Mouse (Mus musculus): ENCODE measurements around the gene Gpbp1l1. TPM values are rescaled to one million over a fixed set of nuclear protein-coding genes. Genes with fewer than 3 reads are reported as not detected.

The Gpbp1l1 gene
- polyA plus RNA-seq, 1 experiment from 2014 or later = 25.3 TPM

- peak; percentile 94 for ATAC-seq
- Histone ChIP-seq H3K4me3 (peak overlapping the region; percentile 52), H3K27ac (peak overlapping the region; percentile 46), H3K9ac (peak overlapping the region; percentile 70), H3K4me2 (peak overlapping the region; percentile 69), H3K36me3 (ENCODE audit: poor library complexity, severe bottlenecking) (peaks cover 57% of the 10 kb centered on the region), H3K27me3 (no peaks in the 10 kb centered on the region), H3K4me1 (peaks cover 19% of the 10 kb centered on the region), H3K9me3 (replicated peaks) (no peaks in the 10 kb centered on the region)
- under 1% methylated on average over 50 of the region's 50 CpGs for WGBS
Observed at GRCm38 (mm10) chr4:116596978-116597881, 39.8 kb downstream of the Gpbp1l1 start.

- no peak overlapping the region for H3K27ac ChIP-seq
- ATAC-seq = no peak
- no peaks in the 10 kb centered on the region for H3K27me3 ChIP-seq
- H3K36me3 ChIP-seq (ENCODE audit: poor library complexity, severe bottlenecking) = peaks cover 78% of the 10 kb centered on the region
- H3K4me1 ChIP-seq = no peaks in the 10 kb centered on the region
- H3K9ac ChIP-seq = no peak overlapping the region
- WGBS = 91% methylated on average over 2 of the region's 2 CpGs
- no peak overlapping the region for H3K4me2 ChIP-seq
- H3K9me3 ChIP-seq (replicated peaks) = no peaks in the 10 kb centered on the region
- H3K4me3 ChIP-seq = no peak overlapping the region
Observed at GRCm38 (mm10) chr4:116612621-116613020, 55.2 kb downstream of the Gpbp1l1 start.

DNA sequence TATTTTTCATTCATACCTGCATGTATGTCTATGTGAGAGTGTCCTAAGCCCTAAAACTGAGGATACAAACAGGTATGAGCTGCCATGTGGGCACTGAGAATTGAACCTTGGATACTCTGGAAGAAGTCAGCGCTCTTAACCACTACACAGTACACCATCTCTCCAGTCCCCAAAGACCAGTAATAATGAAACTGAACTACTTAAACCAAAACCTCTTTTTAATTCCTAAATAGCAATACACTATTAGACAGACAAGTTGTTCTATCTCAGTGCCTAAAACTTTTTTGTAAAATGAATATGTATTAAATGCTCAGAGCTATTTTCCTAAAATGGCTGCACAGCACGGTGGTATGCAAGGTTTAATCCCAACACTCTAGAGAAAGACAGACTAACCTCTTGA is 57.8 kb downstream of the Gpbp1l1 start:
- Histone ChIP-seq H3K27ac (no peak overlapping the region), H3K9me3 (replicated peaks) (no peaks in the 10 kb centered on the region), H3K9ac (no peak overlapping the region), H3K4me3 (no peak overlapping the region), H3K36me3 (ENCODE audit: poor library complexity, severe bottlenecking) (peaks cover 79% of the 10 kb centered on the region), H3K4me1 (no peaks in the 10 kb centered on the region), H3K4me2 (no peak overlapping the region), H3K27me3 (no peaks in the 10 kb centered on the region)
- WGBS = 95% methylated on average over 2 of the region's 2 CpGs
- no peak for ATAC-seq

DNA sequence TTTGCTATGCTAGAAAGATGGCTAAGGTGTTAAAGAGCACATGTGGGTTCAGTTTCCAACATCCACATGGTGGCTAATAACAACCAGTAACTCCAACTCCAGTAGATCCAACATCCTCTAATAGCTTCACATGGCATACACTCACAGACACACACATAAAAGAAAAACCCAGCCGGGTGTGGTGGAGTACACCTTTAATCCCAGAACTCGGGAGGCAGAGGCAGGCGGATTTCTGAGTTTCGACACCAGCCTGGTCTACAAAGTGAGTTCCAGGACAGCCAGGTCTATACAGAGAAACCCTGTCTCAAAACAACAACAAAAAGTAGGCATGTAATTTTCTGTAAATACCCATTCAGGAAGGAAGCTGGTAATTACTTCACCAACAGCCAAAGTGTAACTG is 67.4 kb downstream of the Gpbp1l1 start:
- H3K4me3 ChIP-seq = peak overlapping the region; percentile 99; the same call in 1 of the 2 replicates

DNA sequence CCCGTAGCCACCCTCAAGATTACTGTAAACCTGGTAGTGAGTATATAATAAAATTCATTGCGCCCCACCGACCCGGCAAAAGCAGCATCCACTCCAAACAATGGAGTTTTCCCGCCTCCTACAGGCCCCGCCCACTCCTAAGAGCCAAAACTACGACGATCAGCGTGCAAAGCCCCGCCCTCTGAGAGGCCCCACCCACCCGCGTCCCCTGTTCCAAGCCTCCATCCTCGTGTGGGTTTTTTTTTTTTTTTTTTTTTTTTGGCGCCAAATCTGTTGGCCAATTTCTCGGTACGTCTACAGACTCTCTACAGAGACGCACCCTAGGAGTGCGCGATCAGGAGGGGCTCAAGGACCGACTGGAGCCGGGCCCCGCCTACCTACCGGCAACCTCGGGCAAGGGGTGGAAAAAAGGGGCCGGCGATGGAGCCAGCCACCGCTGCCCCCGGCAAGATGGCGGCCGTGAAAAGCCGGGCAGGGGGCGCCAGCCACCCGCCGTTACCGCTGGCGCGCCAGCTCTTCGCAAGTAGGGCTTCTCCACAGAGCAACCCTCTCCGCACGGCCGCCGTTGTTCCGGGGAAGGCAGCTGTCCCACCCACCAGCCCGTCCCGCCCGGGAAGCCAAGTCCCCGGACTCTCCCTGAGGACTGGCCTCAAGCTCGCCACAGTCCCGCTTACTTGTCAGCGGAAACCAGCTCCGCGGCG is 69.3 kb downstream of the Gpbp1l1 start:
- peak overlapping the region; percentile 93 for H3K9ac ChIP-seq
- H3K27me3 ChIP-seq = no peaks in the 10 kb centered on the region
- peak; percentile 84 for ATAC-seq
- no peaks in the 10 kb centered on the region for H3K9me3 ChIP-seq (replicated peaks)
- peaks cover 31% of the 10 kb centered on the region for H3K4me1 ChIP-seq
- peak overlapping the region; percentile 98 for H3K27ac ChIP-seq
- H3K4me3 ChIP-seq = peak overlapping the region; percentile 99
- peaks cover 10% of the 10 kb centered on the region; the same call in 1 of the 2 replicates for H3K36me3 ChIP-seq (ENCODE audit: poor library complexity, severe bottlenecking)
- under 1% methylated on average over 49 of the region's 53 CpGs for WGBS
- H3K4me2 ChIP-seq = peak overlapping the region; percentile 74

More for the DNA sequence above, 67.4 kb downstream of the Gpbp1l1 start:
- H3K9me3 ChIP-seq (replicated peaks) = no peaks in the 10 kb centered on the region
- H3K36me3 ChIP-seq (ENCODE audit: poor library complexity, severe bottlenecking) = peaks cover 28% of the 10 kb centered on the region
- H3K9ac ChIP-seq = no peak overlapping the region
- H3K4me1 ChIP-seq = peaks cover 31% of the 10 kb centered on the region
- H3K27ac ChIP-seq = no peak overlapping the region
- H3K4me2 ChIP-seq = peak overlapping the region; percentile 74
- 94% methylated on average over 4 of the region's 4 CpGs for WGBS
- ATAC-seq = no peak
- no peaks in the 10 kb centered on the region for H3K27me3 ChIP-seq

GRCm38 (mm10) chr4:116627359-116627716 is 69.9 kb downstream of the Gpbp1l1 start:
- peak overlapping the region; percentile 74 for H3K4me2 ChIP-seq

DNA sequence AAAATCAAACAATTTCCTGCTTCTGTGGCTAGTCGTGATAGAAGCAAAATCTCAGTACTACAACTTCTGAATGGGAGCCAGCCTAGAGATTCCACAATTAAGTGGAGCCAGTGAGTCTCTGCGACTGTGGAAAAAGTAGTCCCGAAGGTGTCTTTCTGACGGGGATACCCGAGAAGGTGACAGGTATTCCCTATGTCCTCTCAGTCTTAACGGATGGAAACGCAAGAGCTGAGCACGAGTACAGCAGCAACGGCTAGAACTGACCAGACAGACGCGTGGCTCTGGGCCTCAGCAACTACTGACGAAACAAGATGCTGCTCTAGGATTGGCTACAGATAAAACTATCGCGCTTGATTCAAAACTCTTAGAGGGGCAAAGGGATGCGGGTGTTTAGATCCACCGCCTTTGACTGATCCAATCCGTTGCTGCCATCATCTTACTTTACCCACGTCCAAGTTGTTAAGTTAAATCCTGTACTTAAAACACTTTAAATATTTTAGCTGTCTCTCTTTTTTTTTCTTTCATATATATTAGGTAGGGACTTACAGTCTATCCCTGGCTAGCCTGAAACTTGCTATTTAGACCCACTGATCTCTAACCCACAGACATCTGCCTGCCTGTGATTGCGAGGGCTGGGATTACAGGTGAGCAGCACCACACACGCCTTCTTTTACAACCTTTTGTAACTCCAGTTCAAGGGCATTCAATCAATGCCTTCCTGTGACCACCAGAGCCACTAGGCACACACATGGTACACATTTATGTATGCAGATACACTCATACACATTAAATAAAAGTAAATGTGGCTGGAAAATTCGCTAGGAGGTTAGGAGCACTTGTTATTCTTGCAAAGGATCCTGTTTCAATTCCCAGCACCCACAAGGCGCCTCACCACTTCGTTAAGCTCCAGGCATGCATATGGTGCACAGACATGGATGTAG is 70.5 kb downstream of the Gpbp1l1 start, which contains the start of gene Nasp:
Gene Nasp, minus strand, starts transcription at position 220 of the 941 bp plus-strand sequence.
- WGBS = 7% methylated on average over 23 of the region's 23 CpGs
- Histone ChIP-seq H3K4me3 (peak within 1 kb of the TSS; percentile 99), H3K4me1 (peaks cover 31% of the 10 kb centered on the region), H3K9me3 (replicated peaks) (no peaks in the 10 kb centered on the region), H3K36me3 (ENCODE audit: poor library complexity, severe bottlenecking) (peaks cover 10% of the 10 kb centered on the region; the same call in 1 of the 2 replicates), H3K27me3 (no peaks in the 10 kb centered on the region), H3K4me2 (peak within 1 kb of the TSS; percentile 74), H3K27ac (peak within 1 kb of the TSS; percentile 98), H3K9ac (peak within 1 kb of the TSS; percentile 93)
- ATAC-seq = peak; percentile 87

More at GRCm38 (mm10) chr4:116627359-116627716, 69.9 kb downstream of the Gpbp1l1 start:
- H3K9ac ChIP-seq = peak overlapping the region; percentile 93
- no peaks in the 10 kb centered on the region for H3K27me3 ChIP-seq
- H3K9me3 ChIP-seq (replicated peaks) = no peaks in the 10 kb centered on the region
- peaks cover 31% of the 10 kb centered on the region for H3K4me1 ChIP-seq
- peak overlapping the region; percentile 99 for H3K4me3 ChIP-seq
- H3K36me3 ChIP-seq (ENCODE audit: poor library complexity, severe bottlenecking) = peaks cover 6% of the 10 kb centered on the region; the same call in 1 of the 2 replicates
- peak overlapping the region; percentile 98 for H3K27ac ChIP-seq
- WGBS = under 1% methylated on average over 13 of the region's 13 CpGs
- peak; percentile 94 for ATAC-seq

DNA sequence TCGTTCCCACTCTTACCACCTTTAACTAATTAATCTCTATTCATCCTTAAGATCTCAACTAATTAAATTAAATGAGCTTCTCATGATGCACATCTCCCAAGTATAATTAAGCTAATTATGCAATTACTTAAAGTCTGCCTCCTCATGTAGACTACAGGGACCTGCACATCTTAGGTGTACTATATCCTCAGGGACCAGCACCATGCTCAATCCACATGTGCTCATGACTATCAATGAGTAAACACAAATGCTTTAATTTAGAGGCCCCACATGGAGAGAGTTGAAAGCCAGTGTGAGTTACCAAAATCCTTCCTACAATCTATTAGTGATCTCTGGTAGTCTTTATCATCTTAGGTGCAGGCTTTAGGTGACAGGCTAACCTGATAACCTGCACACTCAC is 77.7 kb downstream of the Gpbp1l1 start:
- 52% methylated on average over 1 of the region's 1 CpGs for WGBS
- Histone ChIP-seq H3K4me2 (no peak overlapping the region), H3K4me3 (no peak overlapping the region), H3K27me3 (no peaks in the 10 kb centered on the region), H3K9me3 (replicated peaks) (no peaks in the 10 kb centered on the region), H3K27ac (no peak overlapping the region), H3K36me3 (ENCODE audit: poor library complexity, severe bottlenecking) (peaks cover 75% of the 10 kb centered on the region), H3K4me1 (no peaks in the 10 kb centered on the region), H3K9ac (no peak overlapping the region)
- no peak for ATAC-seq

- 96% methylated on average over 6 of the region's 6 CpGs for WGBS
- Histone ChIP-seq H3K36me3 (ENCODE audit: poor library complexity, severe bottlenecking) (peaks cover 95% of the 10 kb centered on the region), H3K4me2 (no peak overlapping the region), H3K4me1 (no peaks in the 10 kb centered on the region), H3K27ac (no peak overlapping the region), H3K27me3 (no peaks in the 10 kb centered on the region), H3K4me3 (no peak overlapping the region), H3K9me3 (replicated peaks) (no peaks in the 10 kb centered on the region), H3K9ac (no peak overlapping the region)
- ATAC-seq = no peak
Observed at GRCm38 (mm10) chr4:116638821-116639220, 81.4 kb downstream of the Gpbp1l1 start.

DNA sequence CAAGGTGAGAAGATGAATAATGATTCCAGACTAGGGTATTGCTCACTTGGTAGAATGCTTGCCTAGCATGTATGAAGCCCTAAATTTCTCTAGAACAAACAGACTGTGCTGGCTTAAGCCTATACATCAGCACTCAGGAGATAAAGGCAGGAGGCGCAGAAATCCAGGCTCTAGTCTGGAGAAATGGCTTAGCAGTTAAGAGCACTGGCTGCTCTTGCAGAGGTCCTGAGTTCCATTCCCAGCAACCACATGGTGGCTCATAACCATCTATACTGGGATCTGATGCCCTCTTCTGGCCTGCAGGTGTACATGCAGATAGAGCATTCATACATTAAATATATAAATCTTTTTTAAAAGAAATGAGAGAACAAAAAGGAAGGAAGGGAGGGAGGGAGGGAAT is 84.6 kb downstream of the Gpbp1l1 start:
- Histone ChIP-seq H3K4me2 (no peak overlapping the region), H3K9me3 (replicated peaks) (no peaks in the 10 kb centered on the region), H3K4me1 (peaks cover 4% of the 10 kb centered on the region; the same call in 1 of the 2 replicates), H3K27me3 (no peaks in the 10 kb centered on the region), H3K4me3 (no peak overlapping the region), H3K27ac (no peak overlapping the region), H3K9ac (no peak overlapping the region), H3K36me3 (ENCODE audit: poor library complexity, severe bottlenecking) (peaks cover 83% of the 10 kb centered on the region)
- WGBS = 97% methylated on average over 1 of the region's 1 CpGs
- ATAC-seq = no peak
